Mouse (Mus musculus) lung, embryonic 15.5 days (tissue): Measurements from ENCODE around the gene Vmn1r66. TPM values are rescaled to one million over a fixed set of nuclear protein-coding genes. Genes with fewer than 3 reads are reported as not detected.
"Not testable (repeated sequence)": the region's sequence is repeated elsewhere in the genome, so short reads cannot be mapped to it uniquely, and the experiment has no call there.

Source experiments
- ATAC-seq: fragments of 200-750 bp; cut with Nextera tagmentation; 2 replicates; pipeline ENCODE4 v1.8.0; 2017; ENCODE audit warnings: moderate number of reproducible peaks, borderline replicate concordance; ENCODE audit not compliant: low FRiP score, low TSS enrichment; ENCODE audit errors: extremely low read depth
- H3K27ac ChIP-seq: fragments of 300-500 bp; sonication (generic); 2 replicates; pipeline ENCODE4 v1.5.1; 2015; ENCODE audit warnings: moderate library complexity, mild to moderate bottlenecking, inconsistent platforms
- H3K27me3 ChIP-seq: fragments of 300-500 bp; sonication (generic); 2 replicates; pipeline ENCODE4 v1.6.1; 2015; ENCODE audit warnings: inconsistent platforms
- H3K36me3 ChIP-seq: fragments of 300-500 bp; sonication (generic); 2 replicates; pipeline ENCODE4 v1.6.1; 2015; ENCODE audit warnings: inconsistent platforms
- H3K4me1 ChIP-seq: fragments of 300-500 bp; sonication (generic); 2 replicates; pipeline ENCODE4 v1.6.1; 2015; ENCODE audit warnings: inconsistent platforms
- H3K4me2 ChIP-seq: fragments of 300-500 bp; sonication (generic); 2 replicates; pipeline ENCODE4 v1.6.1; 2015; ENCODE audit warnings: inconsistent platforms, mild to moderate bottlenecking, moderate library complexity
- H3K4me3 ChIP-seq: fragments of 300-500 bp; sonication (generic); 2 replicates; pipeline ENCODE4 v1.5.1; 2015; ENCODE audit warnings: mild to moderate bottlenecking, inconsistent platforms
- H3K9ac ChIP-seq: fragments of 300-500 bp; sonication (generic); 2 replicates; pipeline ENCODE4 v1.6.1; 2015; ENCODE audit warnings: inconsistent platforms
- H3K9me3 ChIP-seq: fragments of 300-500 bp; sonication (generic); 2 replicates; pipeline ENCODE4 v1.6.1; 2016; ENCODE audit warnings: inconsistent platforms
- WGBS: fragments of 180-500 bp; shearing (Covaris S2); methylation state at CpG from one replicate; pipeline ENCODE4 v1.1.7; 2015; 5-methylcytosine and 5-hydroxymethylcytosine counted together
- polyA plus RNA-seq: library from polyadenylated mRNA; unstranded; fragments of >200 nt; fragmentation: Nextera tagmentation; extraction: Ambion mirVana; gene quantifications from 2 replicates; pipeline ENCODE4 v1.2.1, GENCODE M21; 2015

Vmn1r66 gene
- not detected in 2 replicates for polyA plus RNA-seq

GRCm38 (mm10) chr7:10277906-10278305 lies at the start of gene Vmn1r66:
TSS of gene Vmn1r66 (minus strand) at chr7:10278006.
- no peaks in the 10 kb centered on the region for H3K27me3 ChIP-seq
- no peak for ATAC-seq
- no peak within 1 kb of the TSS for H3K27ac ChIP-seq
- H3K9me3 ChIP-seq, result no peaks in the 10 kb centered on the region
- no peaks in the 10 kb centered on the region for H3K4me1 ChIP-seq
- no peak within 1 kb of the TSS for H3K9ac ChIP-seq
- no peaks in the 10 kb centered on the region for H3K36me3 ChIP-seq
- H3K4me2 ChIP-seq, result no peak within 1 kb of the TSS
- H3K4me3 ChIP-seq, result no peak within 1 kb of the TSS

DNA sequence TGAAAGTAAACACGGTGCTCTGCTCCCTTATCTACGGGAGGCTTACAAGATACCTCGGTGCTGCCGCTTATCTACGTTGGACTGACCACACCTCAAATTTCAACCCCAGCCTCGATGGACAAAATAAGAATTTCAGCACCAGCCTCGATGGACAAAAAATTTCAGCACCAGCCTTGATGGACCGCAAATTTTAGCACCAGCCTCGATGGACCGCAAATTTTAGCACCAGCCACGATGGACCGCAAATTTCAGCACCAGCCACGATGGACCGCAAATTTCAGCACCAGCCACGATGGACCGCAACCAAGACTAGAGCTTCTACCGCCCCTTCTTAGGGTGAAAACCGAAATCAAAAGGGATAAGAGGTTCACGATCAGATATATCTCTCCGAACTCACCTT lies 47.7 kb upstream of the Vmn1r66 start:
- not testable (repeated sequence) for H3K27me3 ChIP-seq, H3K4me3 ChIP-seq, H3K9me3 ChIP-seq, H3K9ac ChIP-seq, H3K4me2 ChIP-seq, H3K27ac ChIP-seq, H3K4me1 ChIP-seq, H3K36me3 ChIP-seq, ATAC-seq
- WGBS, result 71% methylated on average over 20 of the region's 20 CpGs

DNA sequence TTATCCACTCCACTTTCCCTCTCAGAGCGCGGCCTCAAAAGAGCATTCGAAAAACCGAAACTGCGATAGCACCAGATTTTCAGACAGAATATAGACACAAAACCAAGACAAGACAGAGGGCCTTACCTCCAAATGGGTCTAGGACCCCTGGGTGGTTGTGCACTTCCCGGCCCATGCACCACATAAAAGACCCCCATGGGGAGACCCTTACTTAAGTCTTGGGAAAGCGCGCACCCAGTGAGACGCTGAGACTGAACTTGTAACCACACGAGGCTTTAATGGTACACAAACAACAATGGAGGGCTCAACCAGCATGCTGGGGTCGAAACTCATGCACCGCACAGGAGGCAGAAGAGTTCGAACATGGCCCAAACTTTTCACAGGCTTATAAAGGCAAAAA lies 25.7 kb downstream of the Vmn1r66 start:
- Histone ChIP-seq H3K4me1 (no peaks in the 10 kb centered on the region), H3K27me3 (no peaks in the 10 kb centered on the region), H3K9me3 (peaks cover 16% of the 10 kb centered on the region), H3K9ac (no peak overlapping the region), H3K4me3 (no peak overlapping the region), H3K27ac (no peak overlapping the region), H3K36me3 (no peaks in the 10 kb centered on the region), H3K4me2 (no peak overlapping the region)
- no peak for ATAC-seq
- WGBS, result 93% methylated on average over 13 of the region's 13 CpGs

GRCm38 (mm10) chr7:10249146-10249545 lies 28.7 kb downstream of the Vmn1r66 start:
- no peaks in the 10 kb centered on the region for H3K27me3 ChIP-seq
- no peak overlapping the region for H3K27ac ChIP-seq
- H3K36me3 ChIP-seq, result no peaks in the 10 kb centered on the region
- no peaks in the 10 kb centered on the region for H3K4me1 ChIP-seq
- no peak for ATAC-seq
- H3K4me3 ChIP-seq, result no peak overlapping the region
- 67% methylated on average over 5 of the region's 5 CpGs for WGBS
- H3K9ac ChIP-seq, result no peak overlapping the region
- no peak overlapping the region for H3K4me2 ChIP-seq
- H3K9me3 ChIP-seq, result peaks cover 13% of the 10 kb centered on the region; the same call in 1 of the 2 replicates

Other genes starting within 250 kb of the Vmn1r66 start
- not detected in 2 replicates for gene Vmn2r50, start 224.7 kb downstream of the Vmn1r66 start, polyA plus RNA-seq
- gene Vmn2r51, start 172.3 kb downstream of the Vmn1r66 start, polyA plus RNA-seq, result not detected in 2 replicates
- gene Vmn2r52, start 101.4 kb downstream of the Vmn1r66 start, polyA plus RNA-seq, result not detected in 2 replicates
- gene Vmn1r67, start 165.3 kb upstream of the Vmn1r66 start, polyA plus RNA-seq, result not detected in 2 replicates
- 10.6 and 11.4 TPM in 2 replicates for gene Zik1, start 217.4 kb upstream of the Vmn1r66 start, polyA plus RNA-seq